Mouse (Mus musculus) liver, adult 2 months (tissue): ENCODE results near the gene Elf3.

Source experiments
- CTCF ChIP-seq: fragments of 200-500 bp; IDR thresholded peaks from 2 replicates; pipeline ENCODE4 v1.5.1; 2011; ENCODE audit warnings: low read depth, low read length, control low read depth
- POLR2A ChIP-seq: fragments of 200-500 bp; IDR thresholded peaks from 2 replicates; pipeline ENCODE4 v1.6.1; 2011; ENCODE audit warnings: low read length, control low read depth; ENCODE audit not compliant: insufficient read depth; ENCODE audit errors: extremely low read depth

DNA sequence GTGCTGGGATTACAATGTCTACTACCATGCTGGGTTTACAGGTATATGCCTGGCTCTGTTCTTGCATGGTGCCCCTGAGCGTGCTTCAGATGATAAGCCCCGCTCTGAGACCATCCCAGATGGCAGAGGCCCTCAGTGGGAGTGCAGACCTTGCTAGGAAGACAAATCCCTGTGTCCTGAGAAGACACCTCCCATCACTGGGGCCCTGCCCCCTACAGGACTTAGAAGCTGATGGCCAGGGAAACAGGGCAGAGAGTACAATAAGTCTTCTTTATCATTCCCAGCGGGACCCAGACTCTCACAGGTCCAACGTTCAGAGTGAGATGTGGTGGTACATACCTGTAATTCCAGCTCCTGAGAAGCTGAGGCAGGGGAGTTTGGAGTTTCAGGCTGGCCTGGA, 53.1 kb downstream of the Elf3 start:
- TF ChIP-seq CTCF (no peak), POLR2A (no peak)
